Mouse (Mus musculus) midbrain, embryonic 10.5 days (tissue): ENCODE measurements around the gene Lmtk3. TPM values are rescaled to one million over a fixed set of nuclear protein-coding genes. Genes with fewer than 3 reads are reported as not detected.

Experiments
- DNase-seq: peaks from one replicate; pipeline ENCODE4 v3.0.0-alpha.2; 2017; ENCODE audit warnings: low spot score
- H3K27ac ChIP-seq: fragments of 300-500 bp; sonication (generic); replicated peaks from 2 replicates; pipeline ENCODE4 v1.5.1; 2016; ENCODE audit warnings: mild to moderate bottlenecking
- H3K27me3 ChIP-seq: fragments of 300-500 bp; sonication (generic); 2 replicates; pipeline ENCODE4 v1.6.1; 2016; ENCODE audit warnings: low read depth, mild to moderate bottlenecking; ENCODE audit not compliant: poor library complexity, severe bottlenecking
- H3K36me3 ChIP-seq: fragments of 300-500 bp; sonication (generic); 2 replicates; pipeline ENCODE4 v1.6.1; 2016; ENCODE audit warnings: mild to moderate bottlenecking, moderate library complexity
- H3K4me1 ChIP-seq: fragments of 300-500 bp; sonication (generic); 2 replicates; pipeline ENCODE4 v1.6.1; 2016
- H3K4me3 ChIP-seq: fragments of 300-500 bp; sonication (generic); 2 replicates; pipeline ENCODE4 v1.5.1; 2016; ENCODE audit warnings: mild to moderate bottlenecking, moderate library complexity
- H3K9me3 ChIP-seq: fragments of 300-500 bp; sonication (generic); replicated peaks from 2 replicates; pipeline ENCODE4 v1.6.1; 2016; ENCODE audit warnings: mild to moderate bottlenecking
- WGBS: fragments of 180-500 bp; shearing (Covaris S2); methylation state at CpG from one replicate; pipeline ENCODE4 v1.1.7; 2016; 5-methylcytosine and 5-hydroxymethylcytosine counted together
- polyA plus RNA-seq: library from polyadenylated mRNA; unstranded; fragments of >200 nt; fragmentation: Nextera tagmentation; extraction: Ambion mirVana; gene quantifications from 2 replicates; pipeline ENCODE4 v1.2.1, GENCODE M21; 2016

The Lmtk3 gene
- polyA plus RNA-seq, 1 experiment from 2014 or later = 2.3 TPM

DNA sequence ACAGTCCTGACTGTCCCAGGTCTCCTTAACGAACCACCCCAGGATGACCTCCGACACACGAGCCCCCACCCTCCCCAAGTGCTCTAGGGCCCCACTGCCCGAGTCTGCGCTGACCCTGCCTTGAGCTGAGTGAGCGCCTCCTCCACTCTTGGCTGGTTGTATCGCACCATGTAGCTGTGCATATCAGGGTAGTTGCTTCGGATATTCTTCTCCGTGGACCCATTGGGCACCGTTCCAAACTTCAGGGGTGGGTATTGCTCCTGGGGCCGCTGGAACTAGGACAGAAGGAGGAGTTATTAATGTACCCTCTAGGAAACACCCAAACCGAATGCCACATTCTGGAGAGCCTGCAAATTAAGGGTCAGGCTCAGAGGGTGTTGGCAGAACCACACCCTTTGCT is 69.6 kb downstream of the Lmtk3 start:
- peaks cover 30% of the 10 kb centered on the region for H3K4me1 ChIP-seq
- no peak overlapping the region for H3K27ac ChIP-seq
- H3K9me3 ChIP-seq = no peaks in the 10 kb centered on the region
- DNase-seq = no peak
- H3K4me3 ChIP-seq = no peak overlapping the region
- WGBS = 89% methylated on average over 12 of the region's 12 CpGs
- H3K27me3 ChIP-seq = peaks cover 56% of the 10 kb centered on the region
- no peaks in the 10 kb centered on the region for H3K36me3 ChIP-seq

Other genes starting within 250 kb of the Lmtk3 start
- gene Hsd17b14, start 228.8 kb upstream of the Lmtk3 start, polyA plus RNA-seq = 0.43 and 0.55 TPM in 2 replicates
- gene Bcat2, start 213.6 kb upstream of the Lmtk3 start, polyA plus RNA-seq = 32.2 and 38.2 TPM in 2 replicates
- gene Fgf21, start 168.2 kb upstream of the Lmtk3 start, polyA plus RNA-seq = not detected in 2 replicates
- not detected in 2 replicates for gene Fut1, start 166.4 kb upstream of the Lmtk3 start, polyA plus RNA-seq
- 0.16 TPM in 1 of 2 replicates, not detected in the other for gene Izumo1, start 161.9 kb upstream of the Lmtk3 start, polyA plus RNA-seq
- 4.8 and 5.5 TPM in 2 replicates for gene Rasip1, start 156.2 kb upstream of the Lmtk3 start, polyA plus RNA-seq
- gene Mamstr, start 143.8 kb upstream of the Lmtk3 start, polyA plus RNA-seq = 2.1 and 3.3 TPM in 2 replicates
- 0.05 TPM in 1 of 2 replicates, not detected in the other for gene Fut2, start 117.3 kb upstream of the Lmtk3 start, polyA plus RNA-seq
- gene Ntn5, start 99.7 kb upstream of the Lmtk3 start, polyA plus RNA-seq = 0.46 and 0.48 TPM in 2 replicates
- 0.32 and 0.34 TPM in 2 replicates for gene Sec1, start 89.3 kb upstream of the Lmtk3 start, polyA plus RNA-seq
- 4.6 and 4.9 TPM in 2 replicates for gene Car11, start 83.9 kb upstream of the Lmtk3 start, polyA plus RNA-seq
- 2.1 and 2.9 TPM in 2 replicates for gene Dbp, start 78.7 kb upstream of the Lmtk3 start, polyA plus RNA-seq
- gene Rpl18, start 68.3 kb upstream of the Lmtk3 start, polyA plus RNA-seq = 965 and 1,116 TPM in 2 replicates
- 32.3 and 32.8 TPM in 2 replicates for gene Sphk2, start 65.7 kb upstream of the Lmtk3 start, polyA plus RNA-seq
- 1.7 and 2.0 TPM in 2 replicates for gene Fam83e, start 62.5 kb upstream of the Lmtk3 start, polyA plus RNA-seq
- gene Spaca4, start 57.9 kb upstream of the Lmtk3 start, polyA plus RNA-seq = not detected in 2 replicates
- 1.1 and 1.5 TPM in 2 replicates for gene Sult2b1, start 931 bp downstream of the Lmtk3 start, polyA plus RNA-seq
- 153 and 183 TPM in 2 replicates for gene Cyth2, start 30.8 kb downstream of the Lmtk3 start, polyA plus RNA-seq
- gene Kcnj14, start 41.0 kb downstream of the Lmtk3 start, polyA plus RNA-seq = 0.65 and 0.72 TPM in 2 replicates
- gene Grwd1, start 47.2 kb downstream of the Lmtk3 start, polyA plus RNA-seq = 95.8 and 119 TPM in 2 replicates
- gene Kdelr1, start 89.0 kb downstream of the Lmtk3 start, polyA plus RNA-seq = 36.1 and 39.0 TPM in 2 replicates
- 0.16 and 0.34 TPM in 2 replicates for gene Grin2d, start 94.6 kb downstream of the Lmtk3 start, polyA plus RNA-seq
- 1.5 and 1.7 TPM in 2 replicates for gene Syngr4, start 113.0 kb downstream of the Lmtk3 start, polyA plus RNA-seq
- 4.4 and 5.1 TPM in 2 replicates for gene Tmem143, start 113.2 kb downstream of the Lmtk3 start, polyA plus RNA-seq
- 17.7 and 28.2 TPM in 2 replicates for gene Emp3, start 137.7 kb downstream of the Lmtk3 start, polyA plus RNA-seq
- 4.8 and 5.3 TPM in 2 replicates for gene Ccdc114, start 140.3 kb downstream of the Lmtk3 start, polyA plus RNA-seq
- 0.12 and 0.17 TPM in 2 replicates for gene Abcc6, start 246.6 kb downstream of the Lmtk3 start, polyA plus RNA-seq
- 29.9 and 31.0 TPM in 2 replicates for gene Nomo1, start 250.0 kb downstream of the Lmtk3 start, polyA plus RNA-seq